Mouse (Mus musculus) MN1 (cell line): ENCODE data around the gene Mosmo.
"Not testable (repeated sequence)": the region's sequence is repeated elsewhere in the genome, so short reads cannot be mapped to it uniquely, and the experiment has no call there.

ENCODE experiments used
- DNase-seq: peaks from one replicate; pipeline ENCODE4 v3.0.0-alpha.2; 2016; ENCODE audit warnings: low spot score

Mosmo gene

DNA sequence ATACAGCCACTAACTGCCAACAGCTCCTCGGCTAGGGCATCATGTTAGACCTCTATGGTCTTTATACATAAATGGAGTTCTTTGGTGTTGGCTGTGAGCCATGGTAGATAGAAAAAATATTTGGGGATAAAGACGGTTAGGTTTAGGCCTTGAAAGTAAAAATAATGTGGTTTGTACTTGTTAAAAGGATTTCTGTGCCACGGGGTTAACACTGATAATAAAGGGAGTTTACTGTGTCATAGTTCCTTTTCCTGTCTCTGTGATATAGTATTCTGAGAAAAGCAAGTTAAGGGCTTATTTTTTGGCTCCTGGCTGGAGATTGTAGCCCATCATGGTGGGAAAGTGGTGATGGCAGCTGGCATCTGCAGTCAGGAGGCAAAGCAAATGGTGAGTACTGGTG, 26.5 kb downstream of the Mosmo start:
- DNase-seq = no peak

DNA sequence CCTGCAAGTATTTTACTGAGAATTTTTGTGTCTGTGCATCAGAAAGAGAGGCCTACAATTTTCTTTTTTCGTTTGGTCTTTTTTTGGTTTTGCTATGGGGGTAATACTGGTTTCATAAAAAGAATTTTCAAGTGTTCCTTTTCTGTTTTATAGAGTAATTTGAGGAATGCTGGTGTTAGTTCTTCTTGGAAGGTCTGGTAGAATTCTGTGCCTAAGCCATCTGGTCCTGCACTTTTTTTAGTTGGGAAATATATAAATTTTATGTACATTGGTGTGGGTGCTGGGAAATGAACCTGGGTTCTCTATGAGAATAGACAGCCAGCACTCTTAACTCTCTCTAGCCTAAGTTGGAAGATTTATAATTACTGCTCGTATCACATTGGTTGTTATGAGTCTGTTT, 34.7 kb downstream of the Mosmo start:
- DNase-seq = no peak

DNA sequence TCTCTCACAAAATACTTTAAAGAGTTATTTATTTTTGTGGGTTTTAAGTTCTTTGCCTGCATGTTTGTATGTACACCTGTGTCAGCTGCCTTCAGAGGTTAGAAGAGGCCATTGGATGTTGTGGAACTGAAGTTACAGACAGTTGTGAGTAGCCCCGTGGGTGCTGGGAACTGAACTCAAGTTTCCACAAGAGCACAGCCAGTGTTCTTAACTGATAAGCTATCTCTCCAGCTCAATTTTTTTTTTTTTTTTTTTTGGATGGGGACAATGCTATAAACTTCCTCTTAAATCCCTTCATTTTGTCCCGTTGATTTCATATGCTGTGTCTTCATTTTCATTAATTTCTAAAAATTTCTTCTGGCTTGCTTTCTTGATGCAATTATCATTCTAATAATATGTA, 35.8 kb downstream of the Mosmo start:
- DNase-seq = no peak

DNA sequence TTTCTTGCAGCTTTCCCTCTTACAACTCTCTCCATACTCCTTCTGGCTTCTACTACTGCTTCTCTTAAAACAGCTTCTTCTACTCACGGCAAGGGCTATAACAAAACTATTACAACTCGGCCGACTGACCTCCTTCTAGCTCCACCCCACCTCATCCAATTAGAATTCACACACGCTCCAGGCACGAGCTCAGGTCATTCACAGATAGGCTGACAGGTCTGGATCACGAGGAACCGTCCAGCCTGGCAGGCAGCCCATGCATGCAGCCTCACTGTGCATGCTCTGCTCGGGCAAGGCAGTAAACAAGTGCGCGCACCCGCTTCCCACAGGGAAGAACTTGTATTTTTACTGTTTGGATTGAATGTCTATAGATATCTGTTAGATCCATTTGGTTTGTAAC, 36.5 kb downstream of the Mosmo start:
- not testable (repeated sequence) for DNase-seq

DNA sequence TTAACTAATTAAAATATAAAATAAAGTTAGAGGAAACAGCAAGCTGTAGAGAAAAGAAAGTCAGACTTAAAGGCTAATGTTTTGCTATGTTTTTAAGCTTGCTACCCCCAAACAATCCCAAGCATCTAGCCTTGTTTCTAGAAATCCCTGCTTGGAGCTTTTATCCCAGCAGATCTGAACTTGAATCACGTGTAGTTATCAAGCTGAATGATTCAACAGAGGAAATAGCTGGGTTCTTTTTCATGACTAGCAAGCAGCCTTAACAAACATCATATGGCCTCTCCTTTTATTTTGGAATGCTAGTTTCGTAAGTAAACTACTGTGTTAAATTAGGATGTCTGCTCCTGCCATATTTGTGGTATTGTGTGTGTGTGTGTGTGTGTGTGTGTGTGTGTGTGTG, 39.8 kb downstream of the Mosmo start:
- no peak for DNase-seq

DNA sequence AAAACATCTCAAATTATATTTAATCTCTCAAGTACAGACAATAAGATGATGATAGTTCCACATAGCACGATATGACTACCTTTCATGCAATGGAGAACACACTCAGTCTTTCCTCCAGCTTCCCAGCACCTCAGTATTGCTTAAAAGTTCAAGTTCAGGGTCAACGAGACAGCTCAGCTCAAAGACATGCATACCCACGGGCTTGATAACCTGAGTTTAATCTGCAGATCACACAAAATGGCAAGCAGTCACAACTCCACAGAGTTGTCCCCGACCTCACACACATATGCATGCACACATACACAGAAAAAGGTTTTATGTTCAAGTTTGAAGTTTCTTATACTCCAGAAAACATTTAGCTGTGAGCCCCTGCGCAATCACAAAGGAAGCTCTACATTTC, 43.6 kb downstream of the Mosmo start:
- DNase-seq = no peak

DNA sequence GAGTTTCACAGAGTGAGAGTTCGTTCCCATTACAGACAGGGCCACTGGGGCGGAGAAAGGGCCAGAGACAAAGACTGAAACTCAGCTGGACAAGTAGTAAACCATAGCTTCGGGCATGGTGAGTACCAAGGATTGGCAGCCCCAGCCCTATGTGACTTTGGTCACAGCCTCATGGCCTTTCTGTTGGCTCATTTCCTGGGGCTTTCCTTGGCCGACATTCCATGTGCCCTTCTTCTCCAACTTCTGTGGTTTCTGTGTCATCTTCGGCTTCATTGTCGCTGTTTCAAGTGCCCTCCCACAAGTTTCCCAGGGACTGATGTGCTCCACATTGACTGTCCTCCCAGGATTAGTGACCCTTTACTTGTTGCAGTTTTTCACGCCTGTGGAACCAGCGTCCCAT, 44.0 kb downstream of the Mosmo start:
- DNase-seq = no peak

DNA sequence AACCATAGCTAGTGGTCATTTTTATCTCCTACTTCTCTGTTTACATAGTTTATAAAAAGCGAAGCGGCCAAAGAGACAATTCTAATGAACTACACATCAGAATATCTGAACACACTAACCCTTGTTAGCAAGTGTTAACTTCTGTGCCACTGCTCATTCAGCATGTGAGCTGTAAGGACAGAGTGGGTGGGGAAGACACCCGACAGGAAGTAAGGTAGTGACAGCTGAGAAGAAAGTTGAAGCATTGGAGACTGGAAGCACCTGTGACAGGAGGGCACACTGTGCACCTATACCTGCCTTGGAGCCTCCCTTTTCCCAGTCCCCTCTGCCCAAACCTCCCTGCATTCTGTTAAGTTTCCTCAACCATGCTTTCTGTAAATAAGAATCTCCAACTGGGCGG, 44.6 kb downstream of the Mosmo start:
- no peak for DNase-seq

DNA sequence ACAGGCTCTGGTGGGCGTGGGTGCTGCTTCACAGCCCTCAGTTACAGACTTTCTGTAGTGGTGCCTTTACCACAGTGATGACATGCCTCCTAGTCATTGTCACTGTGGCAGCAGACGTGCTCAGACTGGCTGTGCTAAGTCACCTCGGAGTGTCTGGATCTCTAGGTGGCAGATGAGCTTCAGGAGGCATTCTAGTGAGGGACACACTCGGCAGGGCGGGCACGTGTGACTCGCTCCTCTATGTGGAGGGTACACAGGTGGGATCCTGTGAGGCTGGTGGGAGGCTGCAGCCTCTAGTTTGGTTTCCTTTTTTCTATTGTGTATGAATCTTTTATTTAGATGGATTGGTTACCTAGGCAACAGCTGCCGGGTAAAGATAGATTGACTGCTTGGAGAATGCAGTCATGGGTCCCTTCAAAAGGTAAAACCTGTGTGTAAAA, 45.4 kb downstream of the Mosmo start:
- no peak for DNase-seq

DNA sequence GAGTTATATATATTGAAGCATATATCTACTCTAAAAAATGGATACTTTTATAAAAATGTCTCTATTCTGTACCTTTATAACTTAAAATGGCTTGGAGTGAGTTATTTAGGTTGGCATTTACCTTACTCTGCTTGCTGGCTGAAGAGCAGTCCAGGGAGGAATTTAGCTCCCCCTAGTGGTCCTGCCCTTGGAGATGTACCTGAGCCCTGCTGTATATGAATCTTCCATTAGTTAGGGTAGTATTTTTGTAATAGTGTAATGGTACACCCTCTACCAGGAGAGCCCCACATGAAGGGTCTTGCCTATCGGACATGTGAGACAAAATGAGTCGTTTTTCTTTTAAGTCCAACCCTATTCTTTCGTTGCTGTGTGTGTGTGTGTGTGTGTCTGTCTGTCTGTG, 50.2 kb downstream of the Mosmo start:
- DNase-seq = peak; percentile 51

DNA sequence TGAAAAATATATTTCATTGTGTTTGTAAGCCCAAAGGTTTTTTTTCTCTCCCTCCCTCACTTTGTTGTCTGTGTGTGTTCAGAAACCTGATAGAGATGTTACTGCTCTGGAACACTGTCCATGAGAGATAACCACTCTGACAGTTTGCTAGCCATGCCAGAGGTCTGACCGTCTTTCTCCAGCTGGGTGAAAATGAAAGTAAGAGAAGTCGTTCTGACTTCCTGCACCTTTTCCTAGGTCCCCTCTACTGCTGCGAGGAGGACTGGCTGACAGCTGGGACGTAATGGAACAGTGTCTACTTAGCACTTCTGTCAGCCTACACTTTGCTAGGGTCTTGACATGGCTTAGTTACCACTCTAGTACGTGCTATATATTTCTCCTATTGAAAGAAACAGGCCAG, 52.2 kb downstream of the Mosmo start:
- no peak for DNase-seq

DNA sequence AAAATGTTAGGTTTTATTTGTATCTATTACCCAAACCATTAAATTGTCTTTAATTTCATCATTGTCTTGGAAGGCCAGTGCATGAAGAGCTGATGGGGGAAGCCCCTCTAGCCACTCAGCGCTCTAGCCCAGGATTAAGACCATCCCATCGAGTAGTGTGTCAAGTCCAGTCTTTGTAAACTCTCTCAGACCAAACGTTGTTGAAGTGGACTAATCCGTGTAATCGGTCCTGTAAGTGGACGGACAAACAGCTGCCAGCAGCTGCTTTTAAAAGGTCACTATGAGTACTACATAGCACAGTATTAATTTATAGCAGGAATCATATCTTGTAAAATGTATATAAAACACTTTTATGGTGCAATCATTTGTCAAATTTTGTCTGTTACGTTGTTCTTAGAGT, 55.5 kb downstream of the Mosmo start:
- DNase-seq = no peak

DNA sequence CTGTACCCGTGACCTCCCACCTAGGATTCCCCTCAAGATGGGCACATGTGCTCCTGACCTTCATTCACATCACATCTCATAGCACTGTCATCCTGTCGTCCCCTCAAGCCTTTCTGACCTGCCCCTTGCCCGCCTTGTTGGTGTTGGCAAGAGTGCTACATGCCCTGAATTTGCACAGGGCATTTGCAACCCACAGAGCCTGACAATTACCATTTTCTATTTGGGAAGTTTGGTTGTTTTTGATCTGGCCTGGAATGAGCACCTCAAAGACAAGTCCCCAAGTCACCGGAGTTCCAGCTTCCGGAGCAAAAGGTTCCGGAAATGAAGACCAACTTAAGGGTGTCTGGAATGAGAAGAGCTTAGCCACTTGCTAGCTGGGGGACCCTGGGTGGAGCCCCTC, 61.6 kb downstream of the Mosmo start, which contains the start of gene Vwa3a:
Vwa3a (plus strand) TSS at position 301 of the 400 bp plus-strand sequence.
- no peak for DNase-seq

DNA sequence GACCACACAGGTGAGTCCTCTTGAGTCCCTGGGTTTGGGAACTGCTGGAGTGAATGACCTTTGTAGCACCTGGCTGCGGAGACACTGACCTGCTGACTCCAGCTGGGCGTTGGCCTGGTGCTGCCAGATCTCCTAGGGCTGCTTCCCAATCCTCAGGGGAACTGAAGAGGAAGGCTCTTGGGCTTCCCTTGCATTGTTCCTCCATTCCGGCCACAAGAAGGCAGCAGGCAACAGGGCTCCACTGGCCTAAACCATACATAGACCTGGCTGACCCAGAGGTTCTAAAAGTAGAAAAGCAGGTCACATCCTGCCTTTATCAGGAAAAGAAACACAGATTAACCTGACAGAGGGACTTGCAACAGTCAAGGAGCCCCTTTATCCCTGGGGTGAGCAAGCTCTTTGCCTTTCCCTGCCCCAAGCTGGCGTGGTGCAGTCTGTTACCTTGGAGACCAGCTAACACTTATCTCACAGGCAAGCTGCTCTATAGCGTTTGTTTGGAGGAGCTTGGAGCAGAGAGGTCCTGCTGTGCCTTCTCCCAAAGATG, 62.2 kb downstream of the Mosmo start:
- no peak for DNase-seq

DNA sequence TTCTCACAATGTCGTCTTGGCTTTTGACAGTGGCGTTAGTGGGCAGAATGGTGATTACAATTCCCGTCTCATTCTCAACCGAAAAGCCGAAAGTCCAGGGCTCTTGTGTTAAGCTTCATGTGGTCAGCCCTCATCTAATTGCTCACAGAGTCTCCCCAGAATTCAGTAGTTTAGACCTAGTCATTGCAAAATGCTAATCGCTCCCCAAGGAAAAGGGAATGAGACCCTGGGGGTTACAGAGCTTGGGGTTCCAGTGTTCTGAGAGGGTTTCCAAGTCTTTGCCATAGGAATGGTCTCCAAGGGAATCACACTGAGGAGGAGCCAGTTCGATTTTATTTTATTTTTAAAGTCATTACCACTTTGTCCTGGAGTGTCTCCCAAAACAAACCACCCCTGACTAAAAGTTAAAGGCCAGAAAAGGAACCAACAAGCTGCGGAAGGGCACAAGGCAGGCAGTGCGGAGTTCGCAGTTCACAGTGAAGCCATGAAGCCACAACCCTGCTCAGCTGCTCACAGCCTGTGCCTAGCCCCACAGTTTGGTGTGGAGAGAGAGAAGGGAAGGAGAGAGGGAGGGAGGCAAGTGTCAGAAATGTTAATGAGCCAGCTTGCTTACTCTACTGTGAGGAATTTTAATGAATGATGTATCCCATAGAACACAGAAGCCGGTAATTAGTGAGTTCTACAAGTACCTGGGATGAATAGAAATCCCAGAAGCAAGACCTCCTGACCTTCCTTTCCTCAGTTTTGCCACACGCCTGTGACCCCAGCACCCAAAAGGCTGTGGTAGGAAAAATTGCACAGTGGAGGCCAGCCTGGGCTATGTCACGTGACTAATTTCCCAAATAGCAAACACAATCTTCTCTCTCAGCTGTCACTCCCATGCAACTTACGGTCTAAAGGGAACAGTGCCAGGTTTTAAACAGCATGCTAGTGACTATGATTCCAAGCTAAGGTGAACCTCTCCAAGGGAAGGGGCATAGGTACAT, 66.2 kb downstream of the Mosmo start:
- no peak for DNase-seq

DNA sequence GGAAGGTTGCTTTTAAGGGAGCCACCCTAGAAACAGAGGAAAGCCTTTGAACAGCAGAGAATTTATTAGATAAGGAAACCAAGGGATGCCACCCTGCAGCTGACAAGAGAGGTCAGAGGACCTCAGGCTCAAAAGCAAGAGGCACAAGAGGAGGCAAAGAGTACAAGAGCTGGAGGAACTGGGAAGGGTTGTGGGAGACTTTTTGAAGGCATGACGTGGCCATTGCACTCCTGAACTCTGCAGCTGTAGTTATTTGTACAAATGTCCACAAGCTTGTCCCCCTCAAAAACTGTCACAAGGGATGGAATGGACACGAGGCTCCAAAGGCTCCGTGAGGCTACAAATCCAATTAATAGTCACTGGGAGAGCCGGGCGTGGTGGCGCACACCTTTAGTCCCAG, 67.2 kb downstream of the Mosmo start:
- no peak for DNase-seq

DNA sequence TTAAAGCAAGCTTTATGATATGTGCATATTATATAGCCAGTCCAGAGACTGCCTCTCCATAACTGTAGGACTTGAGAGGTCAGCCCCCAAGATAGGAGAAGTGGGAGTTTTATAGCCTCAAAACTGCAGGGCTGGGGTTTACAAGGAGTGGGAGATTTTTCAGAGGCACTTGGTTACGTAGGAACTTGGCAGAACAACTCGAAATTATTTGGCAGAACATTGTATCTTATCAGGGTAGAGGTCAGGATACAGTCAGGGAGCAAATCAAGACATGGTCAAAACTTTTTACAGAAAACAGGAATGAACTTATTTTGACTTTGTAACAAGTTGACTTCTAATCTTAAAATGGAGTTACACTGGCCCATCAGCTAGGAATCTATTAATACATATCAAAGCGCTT, 68.6 kb downstream of the Mosmo start:
- no peak for DNase-seq

DNA sequence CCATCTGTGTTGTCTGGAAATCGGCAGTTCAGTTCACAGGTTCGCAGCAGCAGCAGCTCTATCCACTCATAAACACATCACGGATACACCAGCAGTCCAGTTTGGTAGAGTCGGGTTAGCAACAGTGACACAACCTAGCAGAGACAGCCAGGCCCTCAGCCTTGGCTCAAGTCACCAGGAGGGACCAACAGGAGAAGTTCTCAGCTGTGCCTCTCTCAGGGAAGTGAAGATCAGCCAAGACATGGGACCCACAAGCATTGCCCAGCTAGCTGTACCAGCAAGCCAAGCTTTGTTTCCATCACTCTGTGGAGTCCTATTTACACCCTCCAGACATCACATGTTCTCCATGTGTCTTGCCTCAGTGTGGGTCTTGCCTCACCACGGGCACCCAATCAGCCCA, 69.4 kb downstream of the Mosmo start:
- DNase-seq = no peak

DNA sequence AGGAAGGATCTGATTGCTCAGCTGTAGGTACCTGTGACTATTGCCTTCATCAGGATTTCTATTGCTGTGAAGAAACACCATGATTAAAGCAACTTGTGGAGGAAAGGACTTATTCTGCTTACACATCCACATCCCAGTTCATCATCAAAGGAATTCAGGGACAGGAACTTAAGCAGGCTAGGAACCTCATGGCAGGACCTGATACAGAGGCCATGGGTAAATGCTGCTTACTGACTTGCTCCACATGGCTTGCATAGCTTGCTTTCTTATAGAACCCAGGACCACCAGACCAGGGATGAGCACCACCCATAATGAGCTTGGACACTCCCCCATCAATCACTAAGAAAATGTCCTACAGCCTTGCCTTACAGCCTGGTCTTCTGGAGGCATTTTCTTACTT, 71.1 kb downstream of the Mosmo start:
- DNase-seq = no peak

DNA sequence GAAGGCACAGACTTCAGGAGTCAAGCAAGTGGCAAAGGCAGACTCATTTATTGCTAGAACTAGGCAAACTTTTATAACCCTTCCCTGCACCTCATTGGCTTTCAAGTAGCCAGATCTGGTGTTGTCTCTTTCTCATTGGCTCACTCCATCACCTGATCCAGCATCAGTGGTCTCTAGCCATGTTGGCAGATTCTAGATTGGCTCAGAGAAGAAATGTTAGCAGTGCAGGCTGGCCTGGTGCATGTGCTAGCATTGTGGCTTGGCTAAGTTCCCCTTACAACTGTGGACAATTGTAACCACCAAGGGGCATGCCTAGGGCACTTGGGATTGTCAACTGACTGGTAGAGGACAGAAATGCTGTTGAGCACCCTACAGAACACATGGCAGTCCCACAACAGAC, 73.9 kb downstream of the Mosmo start:
- no peak for DNase-seq

DNA sequence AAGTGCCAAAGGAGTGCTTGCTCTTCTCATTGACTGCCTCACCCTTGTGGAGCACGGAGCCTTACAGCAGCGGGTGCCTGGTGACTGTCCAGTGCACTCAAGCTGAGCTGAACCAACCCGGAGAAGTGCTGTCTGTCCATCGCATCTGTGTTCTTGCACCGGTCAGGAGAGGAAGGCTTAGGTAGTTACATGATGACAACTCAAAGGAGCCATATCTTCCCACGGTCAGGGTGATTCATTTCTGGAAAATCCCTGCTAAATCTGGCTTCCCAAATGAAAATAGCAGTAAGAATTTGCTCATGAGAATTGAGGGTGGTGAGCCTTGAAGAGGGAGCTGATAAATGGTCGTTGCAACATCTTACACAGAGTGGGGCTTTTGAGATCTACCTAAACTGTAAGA, 74.5 kb downstream of the Mosmo start:
- no peak for DNase-seq

DNA sequence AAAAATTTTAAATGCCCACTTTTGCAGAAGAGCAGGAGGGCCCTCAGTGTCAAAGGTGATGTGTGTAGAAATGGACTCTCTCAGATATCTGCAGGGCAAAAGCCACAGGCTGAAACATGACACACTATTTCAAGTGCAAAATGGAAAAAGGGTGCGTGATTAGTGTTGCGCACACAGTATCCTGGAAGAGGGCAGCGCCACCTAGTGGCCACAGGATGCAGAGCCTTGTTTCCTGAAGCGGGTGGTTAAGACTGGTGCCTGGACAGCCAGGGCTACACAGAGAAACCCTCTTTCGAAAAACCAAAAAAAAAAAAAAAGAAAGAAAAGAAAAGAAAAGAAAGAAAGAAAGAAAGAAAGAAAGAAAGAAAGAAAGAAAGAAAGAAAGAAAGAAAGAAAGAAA, 77.3 kb downstream of the Mosmo start:
- peak; percentile 92 for DNase-seq

DNA sequence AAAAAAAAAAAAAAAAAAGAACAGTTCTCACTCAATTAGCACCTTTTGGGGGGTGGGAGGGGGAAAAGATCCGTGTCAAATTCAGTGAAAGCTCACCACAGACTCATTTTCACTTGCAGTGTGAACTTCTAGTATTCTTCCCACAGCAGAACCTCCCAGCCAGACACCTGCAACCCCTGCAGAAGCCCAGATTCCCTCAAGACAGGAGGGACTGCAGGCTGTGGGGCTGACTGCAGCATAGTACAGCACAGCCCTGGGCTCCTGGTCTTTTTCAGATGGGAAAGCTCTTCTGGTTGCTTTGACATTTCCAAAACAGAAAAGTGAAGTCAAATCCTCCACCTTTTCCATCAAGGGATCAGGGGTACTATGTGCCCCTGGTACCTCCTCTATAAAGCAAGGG, 90.0 kb downstream of the Mosmo start:
- DNase-seq = no peak

DNA sequence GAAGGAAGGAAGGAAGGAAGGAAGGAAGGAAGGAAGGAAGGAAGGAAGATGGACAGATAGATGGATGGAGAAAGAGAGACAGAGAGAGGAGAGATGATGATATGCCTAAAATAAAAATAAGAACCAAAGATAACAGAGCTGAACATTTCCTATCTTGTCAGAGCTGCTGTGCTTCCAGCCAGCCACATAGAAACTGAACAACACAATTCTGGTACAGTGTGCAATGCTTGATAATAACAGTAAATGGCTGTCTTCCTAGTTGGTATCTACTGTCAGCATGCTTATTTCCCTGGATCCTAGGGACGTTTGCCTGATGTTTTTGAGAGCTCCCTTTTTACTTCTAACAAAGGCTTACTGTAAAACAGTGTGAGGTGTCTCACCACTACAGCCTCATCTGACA, 94.0 kb downstream of the Mosmo start:
- no peak for DNase-seq
